Mouse (Mus musculus) lung, postnatal 0 days (tissue): ENCODE results near the gene Uimc1. TPM values are rescaled to one million over a fixed set of nuclear protein-coding genes. Genes with fewer than 3 reads are reported as not detected.

Source experiments
- ATAC-seq: fragments of 200-750 bp; cut with Nextera tagmentation; 2 replicates; pipeline ENCODE4 v1.8.0; 2017; ENCODE audit warnings: moderate library complexity
- DNase-seq: peaks from one replicate; pipeline ENCODE4 v3.0.0-alpha.2; 2016; ENCODE audit warnings: low spot score
- H3K27ac ChIP-seq: fragments of 300-500 bp; sonication (generic); 2 replicates; pipeline ENCODE4 v1.5.1; 2014; ENCODE audit warnings: antibody characterized with exemption, mild to moderate bottlenecking, low read length, mixed read lengths
- H3K27me3 ChIP-seq: fragments of 300-500 bp; sonication (generic); replicated peaks from 2 replicates; pipeline ENCODE4 v1.6.1; 2014; ENCODE audit warnings: low read length, mixed read lengths; ENCODE audit not compliant: insufficient read depth
- H3K36me3 ChIP-seq: fragments of 300-500 bp; sonication (generic); 2 replicates; pipeline ENCODE4 v1.6.1; 2014; ENCODE audit warnings: low read length, mixed read lengths; ENCODE audit not compliant: insufficient read depth
- H3K4me1 ChIP-seq: fragments of 300-500 bp; sonication (generic); 2 replicates; pipeline ENCODE4 v1.6.1; 2014; ENCODE audit warnings: antibody characterized with exemption, low read depth, low read length, mixed read lengths; ENCODE audit not compliant: insufficient read depth
- H3K4me2 ChIP-seq: fragments of 300-500 bp; sonication (generic); replicated peaks from 2 replicates; pipeline ENCODE4 v1.6.1; 2014; ENCODE audit warnings: low read depth, mild to moderate bottlenecking, low read length, moderate library complexity, mixed read lengths
- H3K4me3 ChIP-seq: fragments of 300-500 bp; sonication (generic); 2 replicates; pipeline ENCODE4 v1.5.1; 2014; ENCODE audit warnings: low read depth, low read length
- H3K9ac ChIP-seq: fragments of 300-500 bp; sonication (generic); replicated peaks from 2 replicates; pipeline ENCODE4 v1.6.1; 2014; ENCODE audit warnings: low read depth, mild to moderate bottlenecking
- H3K9me3 ChIP-seq: fragments of 300-500 bp; sonication (generic); 2 replicates; pipeline ENCODE4 v1.6.1; 2016; ENCODE audit warnings: low read length, mixed read lengths
- CTCF ChIP-seq: IDR thresholded peaks from 2 replicates; pipeline ENCODE4 v1.5.1; 2016; ENCODE audit warnings: antibody characterized with exemption, mild to moderate bottlenecking
- EP300 ChIP-seq: IDR thresholded peaks from 2 replicates; pipeline ENCODE4 v1.6.1; 2016; ENCODE audit warnings: antibody characterized with exemption, mild to moderate bottlenecking, control low read depth
- WGBS: fragments of 180-500 bp; shearing (Covaris S2); extraction: QIAGEN DNeasy Blood & Tissue Kit; methylation state at CpG from one replicate; pipeline ENCODE4 v1.1.7; 2014; 5-methylcytosine and 5-hydroxymethylcytosine counted together
- polyA plus RNA-seq: library from polyadenylated mRNA; unstranded; fragments of >200 nt; fragmentation: Nextera tagmentation; extraction: Ambion mirVana; gene quantifications from 2 replicates; pipeline ENCODE4 v1.2.1, GENCODE M21; 2015

Gene Uimc1
- polyA plus RNA-seq, 1 experiment from 2014 or later: 21.6 TPM

- DNase-seq (no peak), ATAC-seq (no peak)
- Histone ChIP-seq H3K27ac (no peak overlapping the region), H3K9ac (no peak overlapping the region), H3K9me3 (no peaks in the 10 kb centered on the region), H3K4me1 (no peaks in the 10 kb centered on the region; the same call in 1 of the 2 replicates), H3K4me3 (no peak overlapping the region), H3K27me3 (no peaks in the 10 kb centered on the region), H3K36me3 (no peaks in the 10 kb centered on the region), H3K4me2 (peak overlapping the region; percentile 32)
- no peak for TF ChIP-seq EP300
- no peak for TF ChIP-seq CTCF
- WGBS: 61% methylated on average over 4 of the region's 4 CpGs
These were observed 77.8 kb downstream of the Uimc1 start for GRCm38 (mm10) chr13:55022256-55022655.

- TF ChIP-seq EP300 (no peak), CTCF (0 out of 2 replicates have a peak, but pooled peaks have one; percentile 2)
- DNase-seq: peak; percentile 12
- no peaks in the 10 kb centered on the region for H3K9me3 ChIP-seq
- no peaks in the 10 kb centered on the region for H3K36me3 ChIP-seq
- H3K4me3 ChIP-seq: no peak within 1 kb of the TSS
- WGBS: 67% methylated on average over 13 of the region's 13 CpGs
- ATAC-seq: no peak
- H3K9ac ChIP-seq: no peak within 1 kb of the TSS
- H3K4me2 ChIP-seq: no peak within 1 kb of the TSS
- H3K27me3 ChIP-seq: no peaks in the 10 kb centered on the region
- H3K27ac ChIP-seq: no peak within 1 kb of the TSS
- H3K4me1 ChIP-seq: no peaks in the 10 kb centered on the region; the same call in 1 of the 2 replicates
These were observed 78.8 kb downstream of the Uimc1 start, which contains the start of gene Hk3 for GRCm38 (mm10) chr13:55021194-55021779. Gene Hk3 (minus strand): TSS chr13:55021385.

GRCm38 (mm10) chr13:55020051-55020450 lies 80.0 kb downstream of the Uimc1 start:
- no peak overlapping the region for H3K4me3 ChIP-seq
- WGBS: 89% methylated on average over 4 of the region's 4 CpGs
- H3K9me3 ChIP-seq: no peaks in the 10 kb centered on the region
- H3K27ac ChIP-seq: no peak overlapping the region
- no peaks in the 10 kb centered on the region for H3K27me3 ChIP-seq
- H3K4me1 ChIP-seq: no peaks in the 10 kb centered on the region; the same call in 1 of the 2 replicates
- no peak overlapping the region for H3K4me2 ChIP-seq
- DNase-seq (no peak), ATAC-seq (no peak)
- TF ChIP-seq EP300 (no peak), CTCF (no peak)
- no peaks in the 10 kb centered on the region for H3K36me3 ChIP-seq
- H3K9ac ChIP-seq: no peak overlapping the region

- Histone ChIP-seq H3K27ac (no peak overlapping the region), H3K4me2 (no peak overlapping the region), H3K27me3 (no peaks in the 10 kb centered on the region), H3K9me3 (no peaks in the 10 kb centered on the region), H3K4me3 (no peak overlapping the region), H3K36me3 (no peaks in the 10 kb centered on the region), H3K4me1 (no peaks in the 10 kb centered on the region; the same call in 1 of the 2 replicates), H3K9ac (no peak overlapping the region)
- DNase-seq (no peak), ATAC-seq (no peak)
- 62% methylated on average over 3 of the region's 3 CpGs for WGBS
- TF ChIP-seq EP300: no peak
- TF ChIP-seq CTCF: no peak; the same call in 1 of the 2 replicates
These were observed 80.9 kb downstream of the Uimc1 start for GRCm38 (mm10) chr13:55019181-55019580.

GRCm38 (mm10) chr13:55018700-55019099 lies 81.4 kb downstream of the Uimc1 start:
- Histone ChIP-seq H3K36me3 (no peaks in the 10 kb centered on the region), H3K27ac (no peak overlapping the region), H3K4me3 (no peak overlapping the region), H3K9ac (no peak overlapping the region), H3K27me3 (no peaks in the 10 kb centered on the region), H3K9me3 (no peaks in the 10 kb centered on the region), H3K4me1 (no peaks in the 10 kb centered on the region; the same call in 1 of the 2 replicates), H3K4me2 (no peak overlapping the region)
- WGBS: 73% methylated on average over 9 of the region's 9 CpGs
- no peak for ATAC-seq
- no peak for DNase-seq
- TF ChIP-seq CTCF (no peak), EP300 (no peak)

GRCm38 (mm10) chr13:55017898-55018599 lies 82.1 kb downstream of the Uimc1 start:
- ATAC-seq: no peak
- WGBS: 77% methylated on average over 8 of the region's 8 CpGs

More at GRCm38 (mm10) chr13:55017898-55018599, 82.1 kb downstream of the Uimc1 start:
- no peak overlapping the region for H3K4me3 ChIP-seq
- DNase-seq: peak; percentile 9
- no peaks in the 10 kb centered on the region for H3K9me3 ChIP-seq
- H3K27ac ChIP-seq: no peak overlapping the region
- no peaks in the 10 kb centered on the region for H3K27me3 ChIP-seq
- H3K4me1 ChIP-seq: no peaks in the 10 kb centered on the region; the same call in 1 of the 2 replicates
- TF ChIP-seq EP300 (no peak), CTCF (no peak)
- H3K36me3 ChIP-seq: no peaks in the 10 kb centered on the region
- no peak overlapping the region for H3K9ac ChIP-seq
- no peak overlapping the region for H3K4me2 ChIP-seq
